Mouse (Mus musculus): ENCODE measurements around the gene Mettl7a3. TPM values are rescaled to one million over a fixed set of nuclear protein-coding genes. Genes with fewer than 3 reads are reported as not detected.
"Not testable (repeated sequence)": the region's sequence is repeated elsewhere in the genome, so short reads cannot be mapped to it uniquely, and the experiment has no call there.

Gene Mettl7a3
- polyA plus RNA-seq, 1 experiment from 2014 or later = not detected

- no peak overlapping the region for H3K27ac ChIP-seq (replicated peaks)
- no peaks in the 10 kb centered on the region for H3K9me3 ChIP-seq (ENCODE audit: control insufficient read depth, low read length)
- DNase-seq (ENCODE audit: low spot score) = peak; percentile 60
- TF ChIP-seq CTCF (IDR thresholded peaks at IDR 0.05; ENCODE audit: low read depth) = peak; percentile 79
- no peak for TF ChIP-seq EP300 (optimal IDR thresholded peaks at IDR 0.05)
- no peak for ATAC-seq (ENCODE audit: low FRiP score, low TSS enrichment)
- 36% methylated on average over 5 of the region's 5 CpGs for WGBS
- H3K9ac ChIP-seq (ENCODE audit: low read length) = no peak overlapping the region
- H3K4me1 ChIP-seq (replicated peaks; ENCODE audit: control insufficient read depth, insufficient read depth) = no peaks in the 10 kb centered on the region
- H3K27me3 ChIP-seq (ENCODE audit: control insufficient read depth, insufficient read depth, low read length) = no peaks in the 10 kb centered on the region
- H3K4me3 ChIP-seq (ENCODE audit: low read depth, low read length) = no peak overlapping the region
- H3K36me3 ChIP-seq (ENCODE audit: control insufficient read depth, insufficient read depth, low read length) = no peaks in the 10 kb centered on the region
- no peak overlapping the region for H3K4me2 ChIP-seq (replicated peaks; ENCODE audit: low read depth)
Observed at GRCm38 (mm10) chr15:100375066-100375465, 40.3 kb downstream of the Mettl7a3 start.

- not testable (repeated sequence) for H3K27me3 ChIP-seq (ENCODE audit: control insufficient read depth, insufficient read depth, low read length); H3K4me3 ChIP-seq (ENCODE audit: low read depth, low read length); DNase-seq (ENCODE audit: low spot score); H3K9me3 ChIP-seq (ENCODE audit: control insufficient read depth, low read length); H3K4me2 ChIP-seq (replicated peaks; ENCODE audit: low read depth); H3K4me1 ChIP-seq (replicated peaks; ENCODE audit: control insufficient read depth, insufficient read depth); H3K9ac ChIP-seq (ENCODE audit: low read length); H3K36me3 ChIP-seq (ENCODE audit: control insufficient read depth, insufficient read depth, low read length); H3K27ac ChIP-seq (replicated peaks)
- peak; percentile 48 for ATAC-seq (ENCODE audit: low FRiP score, low TSS enrichment)
- peak; percentile 43 for TF ChIP-seq CTCF (IDR thresholded peaks at IDR 0.05; ENCODE audit: low read depth)
- WGBS = 19% methylated on average over 3 of the region's 9 CpGs
Observed at GRCm38 (mm10) chr15:100377847-100378505, 43.2 kb downstream of the Mettl7a3 start.

GRCm38 (mm10) chr15:100379658-100380057 lies 44.9 kb downstream of the Mettl7a3 start:
- Histone ChIP-seq H3K27me3 (ENCODE audit: control insufficient read depth, insufficient read depth, low read length) (no peaks in the 10 kb centered on the region), H3K9me3 (ENCODE audit: control insufficient read depth, low read length) (no peaks in the 10 kb centered on the region), H3K4me1 (replicated peaks; ENCODE audit: control insufficient read depth, insufficient read depth) (no peaks in the 10 kb centered on the region), H3K4me3 (ENCODE audit: low read depth, low read length) (no peak overlapping the region), H3K9ac (ENCODE audit: low read length) (no peak overlapping the region), H3K27ac (replicated peaks) (no peak overlapping the region), H3K36me3 (ENCODE audit: control insufficient read depth, insufficient read depth, low read length) (no peaks in the 10 kb centered on the region), H3K4me2 (replicated peaks; ENCODE audit: low read depth) (no peak overlapping the region)
- no peak for DNase-seq (ENCODE audit: low spot score)
- 68% methylated on average over 8 of the region's 8 CpGs for WGBS
- 0 out of 2 replicates have a peak, but pooled peaks have one; percentile 37 for ATAC-seq (ENCODE audit: low FRiP score, low TSS enrichment)
- no peak for TF ChIP-seq EP300 (optimal IDR thresholded peaks at IDR 0.05)
- no peak for TF ChIP-seq CTCF (IDR thresholded peaks at IDR 0.05; ENCODE audit: low read depth)

- ATAC-seq (ENCODE audit: low FRiP score, low TSS enrichment) (peak; percentile 79), DNase-seq (ENCODE audit: low spot score) (peak; percentile 28)
- no peaks in the 10 kb centered on the region for H3K4me1 ChIP-seq (replicated peaks; ENCODE audit: control insufficient read depth, insufficient read depth)
- no peak overlapping the region for H3K4me3 ChIP-seq (ENCODE audit: low read depth, low read length)
- no peak overlapping the region for H3K4me2 ChIP-seq (replicated peaks; ENCODE audit: low read depth)
- no peak overlapping the region for H3K9ac ChIP-seq (ENCODE audit: low read length)
- no peaks in the 10 kb centered on the region for H3K9me3 ChIP-seq (ENCODE audit: control insufficient read depth, low read length)
- no peaks in the 10 kb centered on the region for H3K36me3 ChIP-seq (ENCODE audit: control insufficient read depth, insufficient read depth, low read length)
- no peak overlapping the region for H3K27ac ChIP-seq (replicated peaks)
- 48% methylated on average over 2 of the region's 2 CpGs for WGBS
- H3K27me3 ChIP-seq (ENCODE audit: control insufficient read depth, insufficient read depth, low read length) = no peaks in the 10 kb centered on the region
- TF ChIP-seq EP300 (optimal IDR thresholded peaks at IDR 0.05) (no peak), CTCF (IDR thresholded peaks at IDR 0.05; ENCODE audit: low read depth) (no peak)
Observed at GRCm38 (mm10) chr15:100380104-100380503, 45.4 kb downstream of the Mettl7a3 start.

DNA sequence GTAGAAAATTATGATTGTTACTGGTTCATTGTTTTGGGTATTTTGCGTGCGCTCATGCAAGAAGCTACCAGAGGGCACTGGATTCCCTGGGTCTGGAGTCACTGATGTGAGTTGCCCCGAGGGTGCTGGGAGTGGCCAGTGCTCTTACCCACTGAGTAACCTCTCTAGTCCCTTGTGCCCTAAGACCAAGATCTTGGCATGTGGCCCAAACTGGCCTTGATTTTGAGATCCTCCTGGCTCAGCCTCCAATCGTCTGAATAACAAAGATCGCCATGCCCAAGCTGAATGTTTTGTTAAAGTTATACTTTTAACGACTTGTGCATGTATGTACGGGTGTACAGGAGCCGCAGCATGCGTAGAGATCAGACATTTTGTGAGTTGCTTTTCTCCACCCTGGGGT lies 51.0 kb downstream of the Mettl7a3 start:
- Histone ChIP-seq H3K27me3 (ENCODE audit: control insufficient read depth, insufficient read depth, low read length) (no peaks in the 10 kb centered on the region), H3K4me3 (ENCODE audit: low read depth, low read length) (no peak overlapping the region), H3K4me1 (replicated peaks; ENCODE audit: control insufficient read depth, insufficient read depth) (no peaks in the 10 kb centered on the region), H3K9ac (ENCODE audit: low read length) (no peak overlapping the region), H3K4me2 (replicated peaks; ENCODE audit: low read depth) (no peak overlapping the region), H3K27ac (replicated peaks) (no peak overlapping the region), H3K36me3 (ENCODE audit: control insufficient read depth, insufficient read depth, low read length) (no peaks in the 10 kb centered on the region), H3K9me3 (ENCODE audit: control insufficient read depth, low read length) (no peaks in the 10 kb centered on the region)
- no peak for TF ChIP-seq EP300 (optimal IDR thresholded peaks at IDR 0.05)
- no peak for TF ChIP-seq CTCF (IDR thresholded peaks at IDR 0.05; ENCODE audit: low read depth)
- DNase-seq (ENCODE audit: low spot score) = no peak
- 88% methylated on average over 9 of the region's 9 CpGs for WGBS
- no peak for ATAC-seq (ENCODE audit: low FRiP score, low TSS enrichment)

DNA sequence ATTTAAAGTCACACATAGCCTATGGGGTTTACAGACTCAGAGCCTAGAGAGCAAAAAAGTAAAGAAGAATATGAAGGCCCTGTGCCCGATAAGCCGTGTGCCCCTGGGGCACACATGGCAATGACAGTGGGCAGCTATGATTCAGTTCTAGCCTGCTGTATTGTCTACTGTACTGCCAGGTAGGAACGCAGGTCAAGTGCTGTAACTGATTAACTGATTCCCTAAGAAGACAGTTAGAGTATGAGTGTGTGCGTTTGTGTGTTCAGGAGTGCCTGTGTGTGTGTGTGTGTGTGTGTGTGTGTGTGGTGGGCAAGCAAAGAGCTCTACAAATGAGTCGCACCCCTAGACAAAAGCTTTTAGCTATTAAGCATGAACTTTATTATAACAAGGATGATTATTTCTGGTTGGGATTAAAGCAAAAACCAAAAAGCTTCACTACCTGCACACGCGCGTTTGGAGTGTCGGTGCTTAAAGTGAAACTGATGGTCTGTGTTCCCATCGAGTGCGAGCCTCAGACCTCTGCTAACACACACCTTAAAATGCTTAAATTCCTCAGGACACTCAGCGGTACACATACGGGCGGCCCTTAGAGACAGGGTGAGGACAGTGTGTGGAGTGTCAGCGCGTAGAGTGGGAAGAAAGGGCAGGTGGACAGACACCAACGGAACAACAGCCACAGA lies 53.0 kb downstream of the Mettl7a3 start:
- no peak overlapping the region for H3K4me3 ChIP-seq (ENCODE audit: low read depth, low read length)

More for the DNA sequence above, 53.0 kb downstream of the Mettl7a3 start:
- H3K4me2 ChIP-seq (replicated peaks; ENCODE audit: low read depth) = no peak overlapping the region
- WGBS = 77% methylated on average over 17 of the region's 17 CpGs
- DNase-seq (ENCODE audit: low spot score) (no peak), ATAC-seq (ENCODE audit: low FRiP score, low TSS enrichment) (peak; percentile 38; the same call in 1 of the 2 replicates)
- TF ChIP-seq EP300 (optimal IDR thresholded peaks at IDR 0.05) (no peak), CTCF (IDR thresholded peaks at IDR 0.05; ENCODE audit: low read depth) (no peak)
- H3K27ac ChIP-seq (replicated peaks) = no peak overlapping the region
- no peaks in the 10 kb centered on the region for H3K4me1 ChIP-seq (replicated peaks; ENCODE audit: control insufficient read depth, insufficient read depth)
- no peaks in the 10 kb centered on the region for H3K9me3 ChIP-seq (ENCODE audit: control insufficient read depth, low read length)
- H3K36me3 ChIP-seq (ENCODE audit: control insufficient read depth, insufficient read depth, low read length) = no peaks in the 10 kb centered on the region
- H3K27me3 ChIP-seq (ENCODE audit: control insufficient read depth, insufficient read depth, low read length) = no peaks in the 10 kb centered on the region
- H3K9ac ChIP-seq (ENCODE audit: low read length) = no peak overlapping the region
